Mouse (Mus musculus) limb, embryonic 11.5 days (tissue): ENCODE results near the gene Vmn1r203. TPM values are rescaled to one million over a fixed set of nuclear protein-coding genes. Genes with fewer than 3 reads are reported as not detected.
"Not testable (repeated sequence)": the region's sequence is repeated elsewhere in the genome, so short reads cannot be mapped to it uniquely, and the experiment has no call there.

ENCODE experiments used
- ATAC-seq: fragments of 200-750 bp; cut with Nextera tagmentation; 2 replicates; pipeline ENCODE4 v1.8.0; 2017; ENCODE audit warnings: low read depth; ENCODE audit not compliant: insufficient number of reproducible peaks, low FRiP score, low TSS enrichment
- DNase-seq: peaks from one replicate; pipeline ENCODE4 v3.0.0-alpha.2; 2015; ENCODE audit warnings: low spot score
- H3K27ac ChIP-seq: fragments of 300-500 bp; sonication (generic); replicated peaks from 2 replicates; pipeline ENCODE4 v1.5.1; 2014; ENCODE audit warnings: low read depth, mild to moderate bottlenecking, low read length
- H3K27me3 ChIP-seq: fragments of 300-500 bp; sonication (generic); 2 replicates; pipeline ENCODE4 v1.6.1; 2014; ENCODE audit warnings: mild to moderate bottlenecking, low read length, mixed read lengths; ENCODE audit not compliant: control insufficient read depth, insufficient read depth
- H3K36me3 ChIP-seq: fragments of 300-500 bp; sonication (generic); 2 replicates; pipeline ENCODE4 v1.6.1; 2014; ENCODE audit warnings: mild to moderate bottlenecking, low read length, moderate library complexity, mixed read lengths; ENCODE audit not compliant: control insufficient read depth, insufficient read depth
- H3K4me1 ChIP-seq: fragments of 300-500 bp; sonication (generic); 2 replicates; pipeline ENCODE4 v1.6.1; 2014; ENCODE audit warnings: low read length, mixed read lengths; ENCODE audit not compliant: control insufficient read depth, insufficient read depth
- H3K4me2 ChIP-seq: fragments of 300-500 bp; sonication (generic); 2 replicates; pipeline ENCODE4 v1.6.1; 2014; ENCODE audit warnings: low read depth, mild to moderate bottlenecking, moderate library complexity; ENCODE audit not compliant: severe bottlenecking
- H3K4me3 ChIP-seq: fragments of 300-500 bp; sonication (generic); 2 replicates; pipeline ENCODE4 v1.5.1; 2014; ENCODE audit warnings: low read depth, low read length
- H3K9ac ChIP-seq: fragments of 300-500 bp; sonication (generic); 2 replicates; pipeline ENCODE4 v1.6.1; 2014; ENCODE audit warnings: mild to moderate bottlenecking, low read length
- H3K9me3 ChIP-seq: fragments of 300-500 bp; sonication (generic); 2 replicates; pipeline ENCODE4 v1.6.1; 2016; ENCODE audit warnings: low read length; ENCODE audit not compliant: control insufficient read depth
- whole genome bisulfite sequencing: fragments of 180-500 bp; shearing (Covaris S2); extraction: QIAGEN DNeasy Blood & Tissue Kit; methylation state at CpG from one replicate; pipeline ENCODE4 v1.1.7; 2014; 5-methylcytosine and 5-hydroxymethylcytosine counted together
- polyA plus RNA-seq: library from polyadenylated mRNA; unstranded; fragments of >200 nt; fragmentation: Nextera tagmentation; extraction: Ambion mirVana; gene quantifications from 2 replicates; pipeline ENCODE4 v1.2.1, GENCODE M21; 2014

The Vmn1r203 gene
- polyA plus RNA-seq: not detected in 2 replicates

DNA sequence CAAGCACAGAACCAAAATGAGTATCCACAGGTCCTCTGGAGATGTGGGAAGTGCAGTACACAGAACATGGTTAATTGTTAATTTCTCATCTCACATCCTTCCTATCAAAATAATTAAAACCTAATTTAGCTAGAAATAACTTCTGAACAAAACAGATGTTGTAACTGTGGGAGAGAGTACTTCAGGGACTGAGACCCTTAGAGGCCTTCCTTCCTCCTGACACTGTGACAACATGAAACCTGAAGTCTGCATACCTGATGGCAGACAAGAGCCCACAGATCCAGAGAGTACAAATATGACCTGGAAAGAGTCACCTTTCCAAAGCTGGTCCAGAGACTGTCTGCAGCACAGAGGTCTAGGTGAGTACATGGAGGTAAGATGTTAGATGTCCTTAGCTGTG is at the start of gene Vmn1r203:
Gene Vmn1r203, plus strand, starts transcription at position 301 of the 400 bp plus-strand sequence.
- Histone ChIP-seq H3K4me1 (no peaks in the 10 kb centered on the region), H3K9me3 (no peaks in the 10 kb centered on the region), H3K9ac (no peak within 1 kb of the TSS), H3K4me2 (no peak within 1 kb of the TSS), H3K36me3 (no peaks in the 10 kb centered on the region), H3K27me3 (no peaks in the 10 kb centered on the region), H3K4me3 (no peak within 1 kb of the TSS), H3K27ac (no peak within 1 kb of the TSS)
- ATAC-seq (no peak), DNase-seq (no peak)

DNA sequence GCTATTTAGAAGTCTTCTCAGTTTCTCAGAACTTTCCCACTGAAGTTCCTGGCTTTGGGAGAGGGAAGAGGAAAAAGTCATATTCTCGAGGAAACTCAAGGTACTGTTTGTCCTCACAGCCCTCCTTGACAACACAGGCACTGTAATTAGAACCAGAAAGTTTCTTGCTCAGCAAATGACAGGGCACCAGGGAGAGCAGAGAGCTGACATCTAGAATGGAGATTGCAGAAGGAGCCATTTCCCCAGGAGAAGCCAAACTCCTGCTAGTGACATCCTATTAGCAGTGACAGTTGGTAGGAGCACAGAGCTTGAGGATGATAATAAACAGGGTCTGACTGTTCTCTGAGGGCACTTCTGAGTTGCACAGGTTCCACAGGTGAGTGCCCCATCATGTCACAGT is 46.3 kb upstream of the Vmn1r203 start, which contains the start of gene Vmn1r201:
Gene Vmn1r201, plus strand, starts transcription at position 301 of the 400 bp plus-strand sequence.
- H3K36me3 ChIP-seq: no peaks in the 10 kb centered on the region
- H3K4me3 ChIP-seq: no peak within 1 kb of the TSS
- H3K9ac ChIP-seq: no peak within 1 kb of the TSS
- H3K27me3 ChIP-seq: no peaks in the 10 kb centered on the region
- no peak for ATAC-seq
- WGBS: 51% methylated on average over 1 of the region's 1 CpGs
- no peak for DNase-seq
- no peak within 1 kb of the TSS for H3K4me2 ChIP-seq
- H3K4me1 ChIP-seq: no peaks in the 10 kb centered on the region
- no peak within 1 kb of the TSS for H3K27ac ChIP-seq
- H3K9me3 ChIP-seq: no peaks in the 10 kb centered on the region

DNA sequence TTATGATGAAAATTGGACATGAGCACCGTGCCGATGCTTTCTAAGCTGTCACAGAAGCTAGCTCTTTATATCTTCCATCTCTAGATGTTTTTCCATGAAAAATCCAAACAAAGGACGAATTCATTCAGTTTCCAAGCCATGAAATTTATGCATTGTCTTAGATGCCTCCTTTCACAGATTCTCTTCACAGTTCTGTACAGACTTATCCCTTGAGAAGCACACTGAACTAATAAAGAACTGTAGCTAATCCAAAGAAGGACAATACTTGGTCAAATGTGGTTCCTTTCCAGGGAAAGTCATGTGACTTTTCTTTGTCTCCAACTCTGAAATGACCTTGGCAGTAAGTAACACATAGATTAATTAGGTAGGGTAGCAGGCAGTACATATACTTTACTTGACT is 15.5 kb upstream of the Vmn1r203 start:
- Histone ChIP-seq H3K9ac (no peak overlapping the region), H3K4me1 (no peaks in the 10 kb centered on the region), H3K9me3 (no peaks in the 10 kb centered on the region), H3K36me3 (no peaks in the 10 kb centered on the region), H3K27me3 (no peaks in the 10 kb centered on the region), H3K27ac (no peak overlapping the region), H3K4me3 (no peak overlapping the region), H3K4me2 (no peak overlapping the region)
- 85% methylated on average over 3 of the region's 3 CpGs for WGBS
- DNase-seq: no peak
- ATAC-seq: no peak

DNA sequence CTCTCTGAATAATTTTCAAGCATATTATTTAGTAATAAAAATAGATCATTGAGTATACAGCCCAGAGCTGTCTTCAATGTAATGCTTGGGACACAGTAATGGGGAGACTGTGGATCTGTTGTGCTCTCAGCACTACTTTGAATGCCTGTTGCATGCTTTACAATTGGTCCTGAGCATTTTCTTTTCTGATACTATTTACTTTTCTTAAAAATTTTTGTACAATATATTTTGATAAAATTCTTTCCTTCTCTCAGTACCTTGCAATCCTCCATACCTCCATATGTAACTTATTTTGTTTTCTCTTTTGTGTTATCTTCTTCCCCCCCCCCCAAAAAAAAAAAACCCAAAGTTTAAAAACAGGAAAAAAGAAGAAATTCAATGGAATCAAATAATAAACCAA is 12.6 kb upstream of the Vmn1r203 start, which contains the start of gene Vmn1r202:
Gene Vmn1r202, minus strand, starts transcription at position 101 of the 400 bp plus-strand sequence.
- no peak within 1 kb of the TSS for H3K9ac ChIP-seq
- no peak for ATAC-seq

DNA sequence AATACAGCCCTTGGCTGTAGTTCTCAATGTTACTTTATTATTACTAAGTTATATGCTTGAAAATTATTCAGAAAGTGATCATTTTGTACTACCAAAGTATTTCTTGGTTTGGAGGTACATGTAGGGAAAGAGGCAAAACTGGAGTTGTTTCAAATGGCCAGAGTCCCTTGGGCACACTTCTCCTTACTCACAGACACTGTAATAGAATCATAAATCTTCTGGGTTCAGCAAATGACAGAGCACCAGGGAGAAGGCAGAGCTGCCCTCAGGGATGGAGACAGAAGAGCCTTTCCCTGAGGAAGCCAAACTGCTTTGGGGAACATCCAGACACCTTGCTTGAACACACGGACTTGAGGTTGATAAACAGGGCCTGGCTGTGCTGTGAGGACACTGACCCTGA is 35.0 kb downstream of the Vmn1r203 start, which contains the start of gene Vmn1r204:
Gene Vmn1r204, plus strand, starts transcription at position 301 of the 400 bp plus-strand sequence.
- H3K4me1 ChIP-seq, H3K4me3 ChIP-seq, H3K9me3 ChIP-seq, H3K9ac ChIP-seq, H3K27ac ChIP-seq, H3K4me2 ChIP-seq, ATAC-seq, H3K27me3 ChIP-seq, DNase-seq, H3K36me3 ChIP-seq: not testable (repeated sequence)
- 71% methylated on average over 1 of the region's 1 CpGs for WGBS

More for the DNA sequence above, 12.6 kb upstream of the Vmn1r203 start, which contains the start of gene Vmn1r202:
- H3K27me3 ChIP-seq: no peaks in the 10 kb centered on the region
- no peaks in the 10 kb centered on the region for H3K9me3 ChIP-seq
- no peak within 1 kb of the TSS for H3K4me3 ChIP-seq
- H3K36me3 ChIP-seq: no peaks in the 10 kb centered on the region
- no peak for DNase-seq
- no peaks in the 10 kb centered on the region for H3K4me1 ChIP-seq
- no peak within 1 kb of the TSS for H3K4me2 ChIP-seq
- H3K27ac ChIP-seq: no peak within 1 kb of the TSS

DNA sequence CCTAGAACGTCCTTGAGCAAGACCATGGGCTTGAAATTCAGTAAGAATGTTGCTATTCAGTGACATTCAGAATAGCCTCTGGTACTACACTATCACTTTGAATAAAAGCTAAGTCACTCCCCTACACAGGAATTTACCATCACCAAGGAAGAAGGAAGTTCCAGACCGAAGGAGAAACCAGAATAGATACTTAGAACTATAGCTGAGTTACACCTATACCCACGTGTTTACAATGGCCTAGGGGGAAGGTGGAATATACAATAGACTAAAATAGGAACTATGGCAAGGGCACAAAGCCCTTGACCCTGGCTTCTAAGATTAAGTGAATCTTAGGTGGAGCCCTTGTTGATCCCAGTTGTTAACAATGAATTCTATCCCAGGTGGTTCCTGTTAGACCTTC is 57.0 kb downstream of the Vmn1r203 start:
- H3K27ac ChIP-seq, ATAC-seq, H3K27me3 ChIP-seq, H3K9me3 ChIP-seq, DNase-seq, H3K9ac ChIP-seq, H3K4me2 ChIP-seq, H3K4me1 ChIP-seq, H3K36me3 ChIP-seq, H3K4me3 ChIP-seq: not testable (repeated sequence)
- WGBS: 83% methylated on average over 3 of the region's 3 CpGs

Other genes starting within 250 kb of the Vmn1r203 start
- gene Vmn1r195, start 247.6 kb upstream of the Vmn1r203 start, polyA plus RNA-seq: not detected in 2 replicates
- gene Vmn1r196, start 228.2 kb upstream of the Vmn1r203 start, polyA plus RNA-seq: not detected in 2 replicates
- not detected in 2 replicates for gene Vmn1r197, start 193.5 kb upstream of the Vmn1r203 start, polyA plus RNA-seq
- gene Vmn1r198, start 167.8 kb upstream of the Vmn1r203 start, polyA plus RNA-seq: not detected in 2 replicates
- gene Vmn1r199, start 138.3 kb upstream of the Vmn1r203 start, polyA plus RNA-seq: not detected in 2 replicates
- gene Vmn1r200, start 127.7 kb upstream of the Vmn1r203 start, polyA plus RNA-seq: not detected in 2 replicates
- gene Vmn1r201, start 46.2 kb upstream of the Vmn1r203 start, polyA plus RNA-seq: not detected in 2 replicates
- not detected in 2 replicates for gene Vmn1r202, start 12.7 kb upstream of the Vmn1r203 start, polyA plus RNA-seq
- gene Vmn1r204, start 35.1 kb downstream of the Vmn1r203 start, polyA plus RNA-seq: not detected in 2 replicates
- gene Vmn1r205, start 74.9 kb downstream of the Vmn1r203 start, polyA plus RNA-seq: not detected in 2 replicates
- gene Vmn1r206, start 106.1 kb downstream of the Vmn1r203 start, polyA plus RNA-seq: not detected in 2 replicates
- gene Vmn1r207-ps, start 211.5 kb downstream of the Vmn1r203 start, polyA plus RNA-seq: not detected in 2 replicates